Mouse (Mus musculus) C2C12 (cell line): Measurements from ENCODE around the gene Sypl.

ENCODE experiments used
- MAX ChIP-seq: IDR thresholded peaks from one replicate; pipeline ENCODE4 v1.6.1; 2011; ENCODE audit warnings: mild to moderate bottlenecking, control low read depth
- USF1 ChIP-seq: IDR thresholded peaks from one replicate; pipeline ENCODE4 v1.6.1; 2011; ENCODE audit warnings: low read depth, mild to moderate bottlenecking, control low read depth, moderate library complexity

GRCm38 (mm10) chr12:32962132-32962531, 8.4 kb downstream of the Sypl start:
- TF ChIP-seq USF1: no peak
- TF ChIP-seq MAX: no peak
